Mouse (Mus musculus) liver, embryonic 16.5 days (tissue): ENCODE results near the gene Ppa1. TPM values are rescaled to one million over a fixed set of nuclear protein-coding genes. Genes with fewer than 3 reads are reported as not detected.

ENCODE experiments used
- ATAC-seq: fragments of 200-750 bp; cut with Nextera tagmentation; 2 replicates; pipeline ENCODE4 v1.8.0; 2017; ENCODE audit warnings: low read depth, mild to moderate bottlenecking, moderate number of reproducible peaks, moderate library complexity
- H3K27ac ChIP-seq: fragments of 300-500 bp; sonication (generic); 2 replicates; pipeline ENCODE4 v1.5.1; 2014; ENCODE audit warnings: mild to moderate bottlenecking, low read length
- H3K27me3 ChIP-seq: fragments of 300-500 bp; sonication (generic); 2 replicates; pipeline ENCODE4 v1.6.1; 2014; ENCODE audit warnings: low read depth, low read length, mixed read lengths; ENCODE audit not compliant: control insufficient read depth, insufficient read depth
- H3K36me3 ChIP-seq: fragments of 300-500 bp; sonication (generic); 2 replicates; pipeline ENCODE4 v1.6.1; 2014; ENCODE audit warnings: mild to moderate bottlenecking; ENCODE audit not compliant: control insufficient read depth, insufficient read depth
- H3K4me1 ChIP-seq: fragments of 300-500 bp; sonication (generic); 2 replicates; pipeline ENCODE4 v1.6.1; 2014; ENCODE audit warnings: low read depth, low read length, mixed read lengths; ENCODE audit not compliant: control insufficient read depth
- H3K4me2 ChIP-seq: fragments of 300-500 bp; sonication (generic); 2 replicates; pipeline ENCODE4 v1.6.1; 2014; ENCODE audit warnings: low read depth, low read length, mixed read lengths
- H3K4me3 ChIP-seq: fragments of 300-500 bp; sonication (generic); 2 replicates; pipeline ENCODE4 v1.5.1; 2014; ENCODE audit warnings: low read depth, mild to moderate bottlenecking, low read length
- H3K9ac ChIP-seq: fragments of 300-500 bp; sonication (generic); 2 replicates; pipeline ENCODE4 v1.6.1; 2014; ENCODE audit warnings: low read depth, low read length
- H3K9me3 ChIP-seq: fragments of 300-500 bp; sonication (generic); replicated peaks from 2 replicates; pipeline ENCODE4 v1.6.1; 2016; ENCODE audit warnings: low read length; ENCODE audit not compliant: control insufficient read depth
- WGBS: fragments of 180-500 bp; shearing (Covaris S2); extraction: QIAGEN DNeasy Blood & Tissue Kit; methylation state at CpG from one replicate; pipeline ENCODE4 v1.1.7; 2014; ENCODE audit not compliant: insufficient replicate concordance; 5-methylcytosine and 5-hydroxymethylcytosine counted together
- polyA plus RNA-seq: library from polyadenylated mRNA; unstranded; fragments of >200 nt; fragmentation: Nextera tagmentation; extraction: Ambion mirVana; gene quantifications from 2 replicates; pipeline ENCODE4 v1.2.1, GENCODE M21; 2015

Ppa1 gene
- polyA plus RNA-seq, 1 experiment from 2014 or later, result 84.5 TPM

DNA sequence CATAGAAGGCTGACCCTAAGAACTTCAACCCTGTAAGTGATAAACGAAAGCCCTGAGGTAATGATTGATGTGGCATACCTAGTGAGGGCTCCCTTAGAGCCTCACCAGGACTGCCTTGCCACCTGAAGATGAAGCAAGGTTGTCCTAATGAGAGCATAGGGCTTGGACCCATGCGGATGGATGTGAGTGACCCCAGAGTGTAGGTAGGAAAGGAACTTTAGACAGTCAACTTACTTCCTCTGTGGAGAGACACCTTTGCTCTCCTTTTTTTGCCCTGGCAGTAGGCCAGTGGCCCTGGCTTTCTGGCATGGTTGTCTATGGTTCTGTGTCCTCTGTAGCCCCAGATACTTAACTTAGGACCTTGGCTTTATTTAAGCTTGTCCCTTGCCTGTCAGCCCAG, 48.7 kb downstream of the Ppa1 start:
- Histone ChIP-seq H3K27ac (0 out of 2 replicates have a peak overlapping the region, but pooled peaks have one; percentile 29), H3K4me2 (peak overlapping the region; percentile 98), H3K27me3 (no peaks in the 10 kb centered on the region), H3K4me3 (peak overlapping the region; percentile 85), H3K9me3 (no peaks in the 10 kb centered on the region), H3K36me3 (peaks cover 4% of the 10 kb centered on the region), H3K9ac (peak overlapping the region; percentile 75; the same call in 1 of the 2 replicates), H3K4me1 (peaks cover 17% of the 10 kb centered on the region)
- no peak for ATAC-seq
- 61% methylated on average over 2 of the region's 2 CpGs for WGBS

GRCm38 (mm10) chr10:61704663-61705062, 56.3 kb downstream of the Ppa1 start:
- 59% methylated on average over 4 of the region's 4 CpGs for WGBS
- no peak overlapping the region for H3K27ac ChIP-seq
- H3K9me3 ChIP-seq, result no peaks in the 10 kb centered on the region
- H3K27me3 ChIP-seq, result no peaks in the 10 kb centered on the region
- H3K9ac ChIP-seq, result no peak overlapping the region
- H3K36me3 ChIP-seq, result peaks cover 3% of the 10 kb centered on the region; the same call in 1 of the 2 replicates
- no peak overlapping the region for H3K4me3 ChIP-seq
- H3K4me2 ChIP-seq, result no peak overlapping the region
- no peaks in the 10 kb centered on the region for H3K4me1 ChIP-seq
- ATAC-seq, result no peak

- H3K27me3 ChIP-seq, result no peaks in the 10 kb centered on the region
- H3K9ac ChIP-seq, result no peak overlapping the region
- no peak overlapping the region for H3K27ac ChIP-seq
- no peaks in the 10 kb centered on the region for H3K9me3 ChIP-seq
- H3K4me3 ChIP-seq, result no peak overlapping the region
- no peak overlapping the region for H3K4me2 ChIP-seq
- no peak for ATAC-seq
- WGBS, result 66% methylated on average over 6 of the region's 6 CpGs
- no peaks in the 10 kb centered on the region for H3K4me1 ChIP-seq
- peaks cover 3% of the 10 kb centered on the region; the same call in 1 of the 2 replicates for H3K36me3 ChIP-seq
Measured at GRCm38 (mm10) chr10:61706412-61707375, 58.3 kb downstream of the Ppa1 start.

- no peak overlapping the region for H3K27ac ChIP-seq
- no peak for ATAC-seq
- peaks cover 11% of the 10 kb centered on the region for H3K4me1 ChIP-seq
- no peaks in the 10 kb centered on the region for H3K36me3 ChIP-seq
- no peak overlapping the region for H3K9ac ChIP-seq
- WGBS, result 55% methylated on average over 3 of the region's 3 CpGs
- H3K4me3 ChIP-seq, result no peak overlapping the region
- H3K9me3 ChIP-seq, result no peaks in the 10 kb centered on the region
- no peak overlapping the region for H3K4me2 ChIP-seq
- no peaks in the 10 kb centered on the region for H3K27me3 ChIP-seq
Measured at GRCm38 (mm10) chr10:61713601-61714000, 65.2 kb downstream of the Ppa1 start.

DNA sequence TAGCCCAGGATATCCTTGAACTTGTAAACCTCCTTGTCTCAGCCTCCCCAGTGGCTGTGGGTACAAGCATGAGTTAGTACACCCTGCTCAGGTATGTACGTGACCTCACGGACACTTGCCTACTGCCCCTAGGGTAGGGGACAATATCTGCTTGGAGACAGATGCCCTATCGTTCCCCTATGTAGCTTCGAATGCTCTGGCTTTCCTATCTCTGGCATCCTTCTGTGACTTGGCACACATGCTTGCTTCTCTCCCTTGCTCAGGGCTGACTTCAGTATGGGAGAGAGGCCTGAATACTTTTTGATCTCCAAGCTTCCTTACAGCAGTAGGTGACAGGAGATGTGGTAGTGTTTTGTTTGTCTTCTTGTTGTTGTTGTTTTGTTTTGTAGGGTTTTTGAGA, 65.8 kb downstream of the Ppa1 start:
- no peak overlapping the region for H3K4me2 ChIP-seq
- H3K4me3 ChIP-seq, result no peak overlapping the region
- peaks cover 11% of the 10 kb centered on the region for H3K4me1 ChIP-seq
- no peaks in the 10 kb centered on the region for H3K9me3 ChIP-seq
- WGBS, result 54% methylated on average over 4 of the region's 4 CpGs
- no peak overlapping the region for H3K27ac ChIP-seq
- ATAC-seq, result no peak
- H3K36me3 ChIP-seq, result no peaks in the 10 kb centered on the region
- no peaks in the 10 kb centered on the region for H3K27me3 ChIP-seq
- H3K9ac ChIP-seq, result no peak overlapping the region

DNA sequence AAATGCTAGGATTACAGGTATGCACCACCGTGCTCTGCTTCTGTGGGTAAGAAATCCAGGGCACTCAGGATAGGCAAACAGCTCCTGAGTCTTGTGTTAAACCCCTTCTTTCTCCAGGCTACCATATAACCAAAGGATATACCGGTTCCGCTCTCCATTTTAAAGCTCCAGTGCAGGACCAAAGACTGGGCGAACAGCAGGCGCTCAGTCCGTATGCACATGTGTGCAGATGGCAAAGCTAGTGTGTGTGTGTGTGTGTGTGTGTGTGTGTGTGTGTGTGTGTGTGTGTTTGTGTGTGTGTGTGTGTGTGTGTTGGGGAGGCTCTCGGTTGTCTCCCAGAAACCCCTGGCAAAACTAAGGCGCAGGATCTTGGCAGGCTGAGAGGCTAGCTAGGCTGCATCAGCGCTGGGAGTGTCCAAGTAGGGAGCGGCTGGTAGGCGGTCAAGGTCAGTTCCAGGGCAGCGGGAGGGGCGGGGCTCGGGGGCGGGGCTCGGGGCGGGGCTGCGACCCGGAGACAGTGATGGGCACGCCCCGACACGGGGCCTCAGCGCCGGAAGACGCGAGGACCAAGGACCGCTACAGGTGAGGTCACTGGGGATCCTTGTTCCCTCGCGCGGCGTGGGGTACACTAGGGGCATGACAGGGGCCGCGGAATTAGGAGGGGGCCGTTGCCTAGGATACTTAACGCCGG, 66.6 kb downstream of the Ppa1 start, which contains the start of gene Aifm2:
Gene Aifm2 (plus strand): TSS at position 493 of the 691 bp plus-strand sequence.
- Histone ChIP-seq H3K36me3 (no peaks in the 10 kb centered on the region), H3K4me2 (peak within 1 kb of the TSS; percentile 86), H3K27me3 (no peaks in the 10 kb centered on the region), H3K9me3 (no peaks in the 10 kb centered on the region), H3K4me3 (peak within 1 kb of the TSS; percentile 65), H3K9ac (peak within 1 kb of the TSS; percentile 60), H3K27ac (no peak within 1 kb of the TSS), H3K4me1 (peaks cover 11% of the 10 kb centered on the region)
- 14% methylated on average over 33 of the region's 36 CpGs for WGBS
- ATAC-seq, result peak; percentile 92

DNA sequence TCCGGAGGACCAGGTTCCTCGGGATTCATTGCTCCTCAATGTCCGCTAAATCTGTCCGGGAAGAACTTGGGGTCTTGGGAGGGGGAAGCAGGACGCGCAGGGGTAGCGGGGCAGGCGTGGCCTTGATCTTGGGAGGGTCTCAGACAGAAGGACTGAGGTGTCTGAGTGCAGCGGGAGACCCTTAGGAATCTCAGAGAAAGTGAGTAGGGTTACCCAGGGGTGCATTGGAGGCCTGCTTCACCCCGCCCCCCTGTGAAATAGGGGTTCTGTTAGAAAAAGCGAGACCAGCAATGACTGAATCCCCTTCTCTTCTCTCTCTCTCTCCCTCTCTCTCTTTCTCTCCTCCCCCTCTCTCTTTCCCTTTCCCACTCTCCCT, 67.1 kb downstream of the Ppa1 start:
- peak overlapping the region; percentile 65 for H3K4me3 ChIP-seq
- H3K9ac ChIP-seq, result peak overlapping the region; percentile 60
- H3K36me3 ChIP-seq, result no peaks in the 10 kb centered on the region
- WGBS, result 4% methylated on average over 11 of the region's 11 CpGs
- H3K27me3 ChIP-seq, result no peaks in the 10 kb centered on the region
- ATAC-seq, result no peak; the same call in 1 of the 2 replicates
- no peaks in the 10 kb centered on the region for H3K9me3 ChIP-seq
- H3K4me1 ChIP-seq, result peaks cover 11% of the 10 kb centered on the region
- H3K27ac ChIP-seq, result no peak overlapping the region
- peak overlapping the region; percentile 86 for H3K4me2 ChIP-seq

DNA sequence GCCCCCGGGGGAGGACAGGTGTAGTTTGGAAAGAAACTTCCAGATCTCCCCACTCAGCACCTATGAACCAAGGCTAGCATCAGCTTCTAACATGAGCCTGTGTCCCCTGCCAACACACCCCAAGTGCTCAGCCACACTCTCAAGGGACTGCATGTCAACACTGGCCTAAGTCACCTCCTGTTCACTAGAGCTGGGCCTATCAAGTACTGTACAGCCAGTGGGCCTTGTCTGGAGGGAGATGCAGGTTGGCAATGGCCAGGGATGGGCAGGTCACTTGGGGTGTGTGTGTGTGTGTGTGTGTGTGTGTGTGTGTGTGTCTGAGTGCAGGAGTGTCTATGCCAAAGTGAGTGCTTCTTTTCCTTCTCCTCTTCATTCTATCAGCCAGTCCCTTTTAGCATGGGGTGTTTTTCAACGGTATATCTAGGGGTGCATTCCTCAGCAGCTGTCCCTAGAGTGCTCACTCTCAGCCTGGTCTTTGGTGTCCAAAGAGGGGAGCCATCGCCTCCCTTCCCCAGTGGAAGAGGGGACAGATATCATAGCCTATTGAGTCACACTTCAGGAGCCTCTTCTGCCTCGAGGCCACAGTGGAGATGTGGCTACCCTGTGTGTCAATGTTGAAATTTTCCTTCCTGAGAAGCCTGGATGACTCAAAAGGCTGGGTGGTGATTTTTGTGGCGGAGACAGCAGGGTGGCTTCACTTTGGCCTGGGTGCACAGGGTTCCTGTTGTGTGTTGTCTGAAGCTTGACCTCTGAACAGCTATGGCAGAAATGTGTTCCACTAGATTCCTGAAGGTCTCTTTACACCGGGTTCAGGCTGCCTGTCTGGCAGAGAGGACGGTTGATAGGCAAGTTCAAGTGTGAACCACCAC, 67.9 kb downstream of the Ppa1 start:
- H3K4me2 ChIP-seq, result peak overlapping the region; percentile 86
- H3K9me3 ChIP-seq, result no peaks in the 10 kb centered on the region
- peaks cover 11% of the 10 kb centered on the region for H3K4me1 ChIP-seq
- H3K9ac ChIP-seq, result no peak overlapping the region
- H3K27me3 ChIP-seq, result no peaks in the 10 kb centered on the region
- no peaks in the 10 kb centered on the region for H3K36me3 ChIP-seq
- ATAC-seq, result no peak
- peak overlapping the region; percentile 33; the same call in 1 of the 2 replicates for H3K27ac ChIP-seq
- peak overlapping the region; percentile 65; the same call in 1 of the 2 replicates for H3K4me3 ChIP-seq
- WGBS, result 53% methylated on average over 7 of the region's 7 CpGs
